Mouse (Mus musculus) MN1 (cell line): Measurements from ENCODE around the gene Trim37.

ENCODE experiments used
- DNase-seq: peaks from one replicate; pipeline ENCODE4 v3.0.0-alpha.2; 2016; ENCODE audit warnings: low spot score

Gene Trim37

DNA sequence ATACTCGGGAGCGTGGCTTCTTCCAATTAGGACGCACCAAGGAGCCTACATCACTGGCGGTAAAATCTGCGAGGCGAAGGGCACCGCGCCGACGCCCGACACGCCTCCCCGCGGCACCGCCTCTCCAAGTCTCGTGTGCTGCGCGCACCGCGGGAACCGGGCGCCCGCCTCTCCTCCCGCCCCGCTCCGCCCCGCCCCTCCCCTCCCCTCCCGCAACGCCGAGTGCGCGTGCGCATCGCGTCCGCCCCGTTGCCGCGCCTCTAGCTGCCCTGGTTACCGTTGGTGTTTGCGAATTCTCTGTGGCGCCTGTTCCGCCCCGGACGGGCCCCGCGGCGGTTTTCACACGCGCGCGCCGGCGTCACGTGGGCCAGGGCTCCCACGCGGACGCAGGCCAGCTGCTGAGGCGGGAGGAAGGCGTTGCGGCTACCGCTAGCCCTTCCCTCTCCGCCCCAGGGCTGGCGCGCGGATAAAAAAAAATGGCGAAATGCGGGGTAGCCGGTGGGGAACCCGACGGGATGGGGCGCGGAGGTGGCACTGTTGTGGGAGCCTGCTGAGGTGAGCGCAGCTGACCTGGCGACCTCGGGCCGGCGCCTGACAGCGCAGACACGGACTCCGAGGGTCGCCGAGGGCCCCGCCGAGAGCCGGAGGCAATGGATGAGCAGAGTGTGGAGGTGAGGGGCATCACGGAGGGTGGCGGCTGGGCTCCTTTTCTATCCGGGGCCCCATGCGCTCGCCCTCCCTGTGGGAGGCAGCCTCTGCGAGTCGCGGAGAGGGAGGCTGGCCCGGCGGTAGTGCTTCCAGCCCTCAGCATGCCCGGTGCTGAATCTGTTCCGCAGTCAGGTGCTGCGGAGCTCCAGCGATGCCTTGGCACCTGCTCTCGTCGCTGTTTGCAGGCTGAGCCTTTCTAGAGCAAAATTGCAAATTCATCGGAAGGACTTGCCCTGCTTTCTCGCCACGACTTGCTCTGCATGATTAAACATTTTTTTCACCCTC lies at the start of gene Trim37:
Gene Trim37, plus strand, starts transcription at position 254 of the 993 bp plus-strand sequence.
- peak; percentile 95 for DNase-seq

DNA sequence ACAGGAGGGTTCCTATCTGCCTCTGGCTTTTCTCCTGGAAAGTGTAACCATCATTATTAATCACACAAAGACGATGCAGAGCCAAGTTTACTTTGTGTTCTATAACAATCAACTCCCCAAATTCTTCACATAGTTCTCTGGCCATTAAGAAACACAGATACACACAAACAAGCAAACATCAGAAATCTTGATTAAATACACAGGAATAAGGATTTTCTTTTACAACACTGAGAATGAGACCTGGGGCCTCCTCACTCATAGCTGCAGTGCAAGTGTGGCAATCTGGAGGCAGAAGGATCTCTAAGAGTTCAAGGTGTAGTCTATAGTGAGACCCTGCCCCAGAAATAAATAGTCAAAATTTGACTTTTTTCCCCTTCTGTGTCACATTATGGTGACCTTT lies 43.2 kb upstream of the Trim37 start:
- no peak for DNase-seq

DNA sequence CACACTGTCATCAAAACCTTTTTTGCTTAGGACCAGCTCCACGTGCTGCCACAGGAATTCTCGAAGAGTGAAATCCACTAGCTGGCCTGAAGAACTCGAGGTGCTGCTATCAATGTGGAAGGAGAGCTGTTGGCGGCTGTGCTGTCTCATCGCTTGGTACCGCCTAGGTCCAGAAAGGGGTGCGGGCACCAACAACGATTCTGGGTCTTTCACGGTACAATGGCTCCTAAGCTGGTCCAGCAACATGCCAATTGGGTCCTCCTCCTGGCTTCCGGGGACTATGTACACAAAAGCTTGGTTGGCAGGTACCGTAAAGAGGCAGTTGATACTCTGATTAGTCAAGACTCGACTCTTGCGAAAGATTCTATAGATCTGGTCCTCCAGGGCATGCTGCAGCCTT lies 41.4 kb upstream of the Trim37 start:
- DNase-seq: no peak

DNA sequence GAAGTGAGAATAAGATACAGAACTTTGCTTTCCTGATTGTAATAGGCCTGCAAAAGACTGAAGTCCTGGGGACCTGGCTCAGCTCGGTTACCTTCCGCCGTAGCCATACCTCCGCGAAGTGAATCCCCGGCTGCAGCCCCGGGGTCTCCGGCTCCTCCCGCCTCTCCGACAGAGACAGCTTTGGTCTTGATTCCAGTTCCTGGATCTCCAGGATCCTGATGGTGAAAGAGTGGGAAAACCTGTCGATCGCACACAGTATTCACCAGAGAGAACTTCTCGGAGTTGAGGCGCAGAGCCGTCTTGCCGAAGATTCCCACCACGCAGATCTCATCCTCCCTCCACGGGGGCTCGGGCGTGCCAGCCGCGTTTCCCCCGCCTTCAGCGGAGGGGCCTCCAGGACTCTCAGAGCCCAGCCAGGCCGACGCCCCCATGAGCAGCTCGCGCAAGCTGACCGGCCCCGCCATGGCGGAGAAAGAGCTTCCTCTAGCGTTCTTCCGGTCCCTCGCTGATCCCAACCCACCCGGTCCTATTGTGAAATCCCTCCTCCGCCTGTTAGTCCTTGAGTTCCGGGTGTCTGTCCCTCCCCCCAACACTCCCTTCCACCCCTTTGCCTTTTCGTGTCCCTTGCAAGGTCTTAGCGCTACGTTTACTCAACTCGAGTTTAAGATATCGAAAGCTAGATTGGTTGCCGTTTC lies 40.4 kb upstream of the Trim37 start, which contains the start of gene Smg8:
Gene Smg8, minus strand, starts transcription at position 485 of the 695 bp plus-strand sequence.
- DNase-seq: peak; percentile 86

GRCm38 (mm10) chr11:87087142-87087541 lies 39.7 kb upstream of the Trim37 start:
- no peak for DNase-seq

GRCm38 (mm10) chr11:87108409-87108754 lies 18.5 kb upstream of the Trim37 start, which contains the start of gene Prr11:
Prr11 (minus strand) TSS chr11:87108708.
- DNase-seq: no peak

- DNase-seq: peak; percentile 99
Measured at GRCm38 (mm10) chr11:87108755-87109518, 17.9 kb upstream of the Trim37 start, which contains the start of gene Ska2. Ska2 (plus strand) TSS chr11:87109234.

- DNase-seq: peak; percentile 48
Measured at GRCm38 (mm10) chr11:87109519-87110171, 17.2 kb upstream of the Trim37 start.

DNA sequence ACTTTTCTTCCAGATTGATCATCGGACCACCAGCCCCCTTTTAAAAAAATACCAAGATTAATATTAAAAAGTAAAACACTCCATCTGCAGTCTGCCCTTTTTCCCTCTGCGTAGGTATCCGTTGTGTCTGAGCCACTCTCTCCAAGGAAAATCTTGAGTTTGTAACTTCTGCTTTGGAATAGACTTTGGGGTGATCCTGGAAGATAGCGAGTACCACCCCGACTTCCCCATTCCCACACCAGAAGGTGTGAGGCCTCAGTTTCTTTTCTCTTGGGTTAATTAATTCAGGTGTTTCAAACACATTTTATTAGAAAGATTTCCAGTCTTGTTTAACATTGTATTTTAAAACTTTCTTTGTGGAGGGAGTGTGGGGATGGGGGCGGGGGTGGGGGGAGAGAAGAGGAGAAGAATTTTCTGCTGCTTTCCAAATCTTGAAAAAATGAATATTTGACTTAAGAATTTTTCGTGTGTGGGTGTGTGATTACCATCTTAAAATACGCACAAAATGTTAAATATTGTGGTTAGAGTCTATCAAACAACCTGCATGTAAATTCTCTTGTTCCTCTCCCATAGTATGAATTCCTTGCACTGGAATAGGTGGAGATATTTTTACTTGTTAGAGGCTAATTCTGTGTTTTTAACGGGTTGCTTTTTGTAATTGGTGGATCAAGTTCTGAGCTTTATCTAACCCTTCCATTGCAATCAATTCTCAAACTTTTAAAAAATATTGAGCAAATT lies 16.5 kb upstream of the Trim37 start:
- no peak for DNase-seq

- no peak for DNase-seq
Measured at GRCm38 (mm10) chr11:87121864-87122263, 5.0 kb upstream of the Trim37 start.

- DNase-seq: no peak
Measured at GRCm38 (mm10) chr11:87125562-87125961, 1.3 kb upstream of the Trim37 start.

- no peak for DNase-seq
Measured at GRCm38 (mm10) chr11:87126281-87126823, 525 bp upstream of the Trim37 start.

DNA sequence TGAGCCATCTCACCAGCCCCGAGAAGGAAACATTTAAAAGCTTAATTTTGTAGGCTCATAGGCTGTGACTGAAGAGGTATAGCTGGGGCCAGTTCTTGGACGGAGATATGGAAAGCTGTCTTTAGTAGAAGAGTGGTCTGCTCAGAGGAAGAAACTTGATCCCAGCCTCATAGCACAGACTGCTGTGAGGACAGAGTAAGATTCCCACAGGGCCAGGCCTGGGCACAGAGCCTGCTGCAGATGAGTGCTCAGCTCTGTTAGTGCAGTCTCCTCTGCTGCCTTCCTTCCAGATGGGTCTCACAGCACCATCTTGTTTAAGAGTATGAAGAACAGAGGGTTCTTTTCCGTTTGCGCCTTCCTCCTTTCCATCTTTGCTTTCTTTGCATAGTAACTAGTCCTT lies 9.4 kb downstream of the Trim37 start:
- DNase-seq: peak; percentile 14

GRCm38 (mm10) chr11:87158012-87158411 lies 31.1 kb downstream of the Trim37 start:
- DNase-seq: no peak

GRCm38 (mm10) chr11:87162687-87163086 lies 35.8 kb downstream of the Trim37 start:
- DNase-seq: no peak

DNA sequence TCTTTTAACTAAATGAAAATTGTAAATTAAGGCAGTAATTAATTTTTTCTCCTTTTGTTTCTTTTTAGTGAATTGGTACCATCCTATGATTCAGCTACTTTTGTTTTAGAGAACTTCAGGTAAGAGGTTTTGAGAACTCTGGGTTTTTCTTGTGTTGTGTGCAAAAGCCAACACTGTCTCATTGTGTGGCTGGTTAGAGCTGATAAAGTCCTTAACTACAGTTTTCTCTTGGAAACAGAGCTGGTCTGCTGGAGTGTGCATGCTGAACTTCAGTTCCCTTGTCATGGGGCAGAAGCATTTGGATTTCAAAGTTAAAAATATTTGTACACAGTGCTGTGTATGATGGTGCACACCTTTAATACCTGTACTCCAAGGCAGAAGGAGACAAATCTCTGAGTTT lies 36.9 kb downstream of the Trim37 start:
- no peak for DNase-seq

DNA sequence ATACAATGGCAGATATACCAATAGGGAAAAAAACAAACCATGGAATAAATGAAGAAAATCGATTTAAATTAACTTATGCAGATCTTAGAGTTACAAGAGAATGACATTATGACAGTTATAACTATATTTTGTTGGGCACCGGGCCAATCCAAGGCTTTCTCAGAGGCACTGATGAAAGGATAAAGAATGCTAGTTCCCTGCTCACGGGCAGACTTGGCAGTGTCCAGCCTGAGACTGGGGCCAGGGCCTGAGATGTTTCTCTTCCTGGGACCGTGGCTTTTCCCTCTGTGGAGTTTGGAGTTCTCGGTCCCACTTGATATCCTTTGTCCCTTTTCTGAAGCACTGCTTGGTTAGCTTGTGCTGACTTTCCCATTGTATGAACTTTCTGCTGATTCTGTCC lies 46.7 kb downstream of the Trim37 start:
- peak; percentile 24 for DNase-seq

GRCm38 (mm10) chr11:87175031-87175430 lies 48.2 kb downstream of the Trim37 start:
- no peak for DNase-seq

- DNase-seq: no peak
Measured at GRCm38 (mm10) chr11:87212313-87212712, 85.4 kb downstream of the Trim37 start.

DNA sequence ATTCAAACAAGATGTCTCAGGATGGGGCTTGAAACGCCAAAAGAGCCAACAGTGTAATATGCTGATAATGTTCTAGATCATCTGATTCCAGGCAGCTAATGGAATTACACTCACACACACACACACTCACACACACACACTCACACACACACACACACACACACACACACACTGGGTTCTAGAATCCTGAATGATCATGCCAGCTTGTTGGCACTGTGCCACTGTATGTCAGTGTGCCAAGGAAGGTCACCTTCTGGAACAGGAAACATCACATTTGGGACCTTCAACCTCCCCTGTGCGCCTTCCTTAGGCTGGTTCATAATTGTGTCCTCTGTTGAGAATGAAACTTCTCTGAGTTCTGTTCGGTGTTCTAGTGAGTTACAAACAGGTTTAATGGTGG lies 95.8 kb downstream of the Trim37 start:
- DNase-seq: no peak

- DNase-seq: no peak
Measured at GRCm38 (mm10) chr11:87227056-87227455, 100.2 kb downstream of the Trim37 start.
